Mouse (Mus musculus) urinary bladder, postnatal 36 days (tissue): ENCODE data around the gene Snd1.

ENCODE experiments used
- DNase-seq, 2 experiments: peaks; one replicate each; pipeline ENCODE4 v3.0.0; 2022; ENCODE audit warnings: low spot score in 2 of 2, mixed read lengths in 1 of 2

Snd1 gene

GRCm38 (mm10) chr6:28706108-28706975, 231.4 kb downstream of the Snd1 start:
- no peak for DNase-seq

GRCm38 (mm10) chr6:28706976-28707592, 232.1 kb downstream of the Snd1 start:
- no peak for DNase-seq

GRCm38 (mm10) chr6:28710035-28710434, 235.1 kb downstream of the Snd1 start:
- DNase-seq = no peak

- DNase-seq = no peak
Observed at GRCm38 (mm10) chr6:28717203-28717844, 242.4 kb downstream of the Snd1 start.

- DNase-seq = no peak
Observed at GRCm38 (mm10) chr6:28717845-28718237, 242.9 kb downstream of the Snd1 start.

- DNase-seq = no peak
Observed at GRCm38 (mm10) chr6:28720391-28721171, 245.6 kb downstream of the Snd1 start.

GRCm38 (mm10) chr6:28723059-28723458, 248.1 kb downstream of the Snd1 start:
- DNase-seq = no peak

- DNase-seq = no peak
Observed at GRCm38 (mm10) chr6:28724776-28725175, 249.8 kb downstream of the Snd1 start.

GRCm38 (mm10) chr6:28729236-28729635, 254.3 kb downstream of the Snd1 start:
- no peak for DNase-seq

- no peak for DNase-seq
Observed at GRCm38 (mm10) chr6:28729649-28730048, 254.7 kb downstream of the Snd1 start.

GRCm38 (mm10) chr6:28731246-28731645, 256.3 kb downstream of the Snd1 start:
- no peak for DNase-seq

GRCm38 (mm10) chr6:28733884-28734647, 259.1 kb downstream of the Snd1 start:
- DNase-seq = no peak

GRCm38 (mm10) chr6:28735116-28735515, 260.2 kb downstream of the Snd1 start:
- peak in 1 of 2 experiments; percentile 25 for DNase-seq

- no peak for DNase-seq
Observed at GRCm38 (mm10) chr6:28736665-28737064, 261.7 kb downstream of the Snd1 start.

GRCm38 (mm10) chr6:28737601-28738000, 262.7 kb downstream of the Snd1 start:
- no peak for DNase-seq

GRCm38 (mm10) chr6:28743586-28743985, 268.6 kb downstream of the Snd1 start:
- no peak for DNase-seq

GRCm38 (mm10) chr6:28745864-28746263, 270.9 kb downstream of the Snd1 start:
- DNase-seq = no peak

GRCm38 (mm10) chr6:28747025-28747424, 272.1 kb downstream of the Snd1 start:
- DNase-seq = no peak

GRCm38 (mm10) chr6:28747931-28748670, 273.2 kb downstream of the Snd1 start:
- DNase-seq = no peak

- no peak for DNase-seq
Observed at GRCm38 (mm10) chr6:28749224-28749623, 274.3 kb downstream of the Snd1 start.
